Mouse (Mus musculus): Measurements from ENCODE around the gene Clybl. TPM values are rescaled to one million over a fixed set of nuclear protein-coding genes. Genes with fewer than 3 reads are reported as not detected.

Gene Clybl
- polyA plus RNA-seq, 1 experiment from 2014 or later: 35.6 TPM

DNA sequence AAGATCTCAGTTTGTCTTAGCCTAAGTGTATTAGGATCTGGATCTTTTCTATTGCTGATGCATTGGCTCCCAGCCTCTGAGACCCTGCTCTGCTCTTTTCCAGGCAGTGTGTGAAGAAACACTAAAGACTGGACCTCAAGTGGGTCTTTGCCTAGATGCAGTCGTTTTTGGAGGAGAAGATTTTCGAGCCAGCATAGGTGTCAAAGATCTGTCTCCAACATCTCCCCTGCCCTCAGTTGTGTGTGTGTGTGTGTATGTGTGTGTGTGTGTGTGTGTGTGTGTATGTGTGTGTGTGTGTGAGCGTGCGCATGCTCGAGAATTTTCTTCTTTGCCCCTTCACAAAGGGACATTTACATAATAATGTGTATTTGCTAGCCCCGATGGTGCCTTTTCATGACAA lies 196.2 kb downstream of the Clybl start:
- Histone ChIP-seq H3K27me3 (ENCODE audit: insufficient read depth, low read length) (0 out of 2 replicates have a peak, but pooled peaks cover 11% of the 10 kb centered on the region), H3K4me1 (ENCODE audit: insufficient read depth, low read length) (peaks cover 4% of the 10 kb centered on the region; the same call in 1 of the 2 replicates), H3K36me3 (ENCODE audit: insufficient read depth, low read length) (no peaks in the 10 kb centered on the region), H3K9me3 (ENCODE audit: low read length) (no peaks in the 10 kb centered on the region), H3K9ac (replicated peaks; ENCODE audit: low read length) (no peak overlapping the region), H3K4me2 (replicated peaks; ENCODE audit: low read depth, low read length) (no peak overlapping the region), H3K4me3 (ENCODE audit: low read length) (no peak overlapping the region), H3K27ac (ENCODE audit: low read length) (no peak overlapping the region)
- WGBS: 81% methylated on average over 6 of the region's 6 CpGs
- no peak for ATAC-seq (ENCODE audit: low FRiP score, low TSS enrichment)

DNA sequence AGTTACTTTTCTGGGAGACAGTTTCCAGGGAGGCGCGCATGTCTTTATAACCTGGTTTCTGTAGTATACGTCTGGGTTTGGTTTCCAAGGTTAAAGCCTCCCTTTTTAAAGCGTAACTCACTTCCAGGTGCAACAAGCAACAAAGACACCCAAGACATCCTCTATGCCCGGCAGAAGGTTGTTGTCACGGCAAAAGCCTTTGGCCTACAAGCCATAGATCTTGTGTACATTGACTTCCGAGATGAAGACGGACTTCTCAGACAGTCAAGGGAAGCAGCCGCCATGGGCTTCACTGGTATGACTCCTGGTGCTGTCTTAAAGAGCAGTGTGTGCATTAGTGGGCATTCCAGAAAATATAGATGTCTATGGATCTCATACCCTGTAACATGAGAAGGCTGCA lies 197.6 kb downstream of the Clybl start:
- WGBS: 49% methylated on average over 9 of the region's 9 CpGs
- no peaks in the 10 kb centered on the region for H3K9me3 ChIP-seq (ENCODE audit: low read length)
- no peaks in the 10 kb centered on the region for H3K36me3 ChIP-seq (ENCODE audit: insufficient read depth, low read length)
- no peak overlapping the region for H3K27ac ChIP-seq (ENCODE audit: low read length)
- no peak overlapping the region for H3K4me2 ChIP-seq (replicated peaks; ENCODE audit: low read depth, low read length)
- no peak overlapping the region for H3K9ac ChIP-seq (replicated peaks; ENCODE audit: low read length)
- H3K27me3 ChIP-seq (ENCODE audit: insufficient read depth, low read length): peaks cover 14% of the 10 kb centered on the region; the same call in 1 of the 2 replicates
- peaks cover 4% of the 10 kb centered on the region; the same call in 1 of the 2 replicates for H3K4me1 ChIP-seq (ENCODE audit: insufficient read depth, low read length)
- no peak for ATAC-seq (ENCODE audit: low FRiP score, low TSS enrichment)
- no peak overlapping the region for H3K4me3 ChIP-seq (ENCODE audit: low read length)

DNA sequence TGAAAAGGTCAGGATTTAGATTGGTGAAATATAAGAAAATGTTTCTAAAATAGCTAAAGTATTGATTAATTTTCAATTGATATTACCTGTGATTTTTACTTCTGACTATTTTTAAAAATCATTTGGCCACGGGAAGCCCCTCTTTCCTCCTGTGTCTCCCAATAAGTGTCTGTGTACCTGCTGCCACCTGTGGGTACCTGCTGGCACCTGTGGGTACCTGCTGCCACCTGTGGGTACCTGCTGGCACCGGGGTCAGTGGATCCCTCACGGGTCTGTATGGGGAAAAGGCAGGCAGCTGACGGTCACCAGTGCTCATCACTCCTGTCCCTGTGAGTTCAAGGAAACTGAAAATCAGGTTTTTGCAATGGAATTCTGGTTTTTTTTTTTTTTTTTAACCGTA lies 198.5 kb downstream of the Clybl start:
- Histone ChIP-seq H3K9ac (replicated peaks; ENCODE audit: low read length) (no peak overlapping the region), H3K4me1 (ENCODE audit: insufficient read depth, low read length) (no peaks in the 10 kb centered on the region), H3K4me2 (replicated peaks; ENCODE audit: low read depth, low read length) (no peak overlapping the region), H3K4me3 (ENCODE audit: low read length) (no peak overlapping the region), H3K27me3 (ENCODE audit: insufficient read depth, low read length) (peaks cover 15% of the 10 kb centered on the region; the same call in 1 of the 2 replicates), H3K36me3 (ENCODE audit: insufficient read depth, low read length) (no peaks in the 10 kb centered on the region), H3K27ac (ENCODE audit: low read length) (no peak overlapping the region), H3K9me3 (ENCODE audit: low read length) (no peaks in the 10 kb centered on the region)
- no peak for ATAC-seq (ENCODE audit: low FRiP score, low TSS enrichment)
- WGBS: 91% methylated on average over 5 of the region's 5 CpGs

DNA sequence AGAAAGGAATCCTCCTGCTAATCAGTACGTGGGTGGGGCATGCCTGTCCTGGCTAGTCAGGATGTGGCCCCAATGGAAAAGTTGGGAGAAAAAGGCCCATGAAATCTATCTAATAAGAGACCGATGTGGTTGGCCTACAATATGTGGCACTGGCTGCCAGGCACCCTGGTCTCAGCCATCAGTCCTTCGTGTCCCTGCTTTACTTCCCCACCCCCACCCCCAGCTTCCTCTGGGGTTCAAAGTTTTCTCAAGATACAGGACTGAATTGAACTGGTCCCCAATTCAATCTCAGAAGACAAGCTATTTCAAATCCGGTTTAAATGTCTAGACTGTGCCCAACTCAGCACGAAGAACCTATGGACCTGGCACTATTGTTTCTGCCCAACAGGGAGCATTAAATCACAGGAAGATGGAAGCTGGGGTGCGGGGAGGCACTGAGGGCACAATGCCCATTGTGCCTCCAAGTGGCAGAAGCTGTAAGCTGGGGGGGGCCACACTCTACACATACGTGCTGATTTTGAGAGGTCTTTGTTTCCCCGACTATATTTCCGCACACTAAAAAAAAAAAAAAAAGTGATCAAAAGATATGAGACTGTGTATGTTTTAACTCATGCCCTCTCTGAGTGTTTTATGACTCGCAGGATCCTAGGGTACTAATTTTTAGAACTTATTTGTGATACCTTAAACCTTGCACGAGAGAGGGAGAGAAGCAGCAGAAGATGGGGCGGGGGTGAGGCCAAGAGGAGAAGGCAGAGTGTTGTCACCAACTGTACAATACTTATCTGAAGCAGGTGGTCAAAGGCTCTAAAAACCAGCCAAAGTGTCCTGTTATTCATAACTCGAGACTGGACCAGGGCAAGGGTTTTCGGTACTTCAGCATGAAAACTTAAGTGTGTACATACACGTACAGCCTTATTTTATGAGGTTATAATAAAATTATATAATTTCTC lies 199.7 kb downstream of the Clybl start:
- no peak for ATAC-seq (ENCODE audit: low FRiP score, low TSS enrichment)
- Histone ChIP-seq H3K27ac (ENCODE audit: low read length) (no peak overlapping the region), H3K4me3 (ENCODE audit: low read length) (no peak overlapping the region), H3K9ac (replicated peaks; ENCODE audit: low read length) (no peak overlapping the region), H3K4me2 (replicated peaks; ENCODE audit: low read depth, low read length) (no peak overlapping the region), H3K36me3 (ENCODE audit: insufficient read depth, low read length) (no peaks in the 10 kb centered on the region), H3K9me3 (ENCODE audit: low read length) (no peaks in the 10 kb centered on the region), H3K4me1 (ENCODE audit: insufficient read depth, low read length) (no peaks in the 10 kb centered on the region), H3K27me3 (ENCODE audit: insufficient read depth, low read length) (peaks cover 16% of the 10 kb centered on the region)
- WGBS: 73% methylated on average over 15 of the region's 15 CpGs

DNA sequence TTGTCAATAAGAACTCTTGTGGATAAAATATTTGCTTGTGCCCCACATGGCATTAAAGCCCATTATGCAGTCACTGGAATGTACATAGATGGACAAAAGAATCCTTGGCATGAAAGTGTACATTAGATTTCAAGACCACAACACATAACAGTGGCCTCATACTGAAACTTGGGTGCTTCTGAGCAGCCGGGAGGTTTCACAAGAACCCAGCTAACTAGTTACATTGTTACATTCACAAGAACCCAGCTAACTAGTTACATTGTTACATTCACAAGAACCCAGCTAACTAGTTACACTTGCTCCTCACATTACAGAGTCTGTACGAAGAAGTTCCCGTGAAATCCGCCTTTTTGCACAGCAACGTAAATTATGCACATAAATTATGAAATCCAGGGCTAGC lies 200.8 kb downstream of the Clybl start:
- 57% methylated on average over 5 of the region's 5 CpGs for WGBS
- Histone ChIP-seq H3K9me3 (ENCODE audit: low read length) (no peaks in the 10 kb centered on the region), H3K36me3 (ENCODE audit: insufficient read depth, low read length) (no peaks in the 10 kb centered on the region), H3K27me3 (ENCODE audit: insufficient read depth, low read length) (peaks cover 17% of the 10 kb centered on the region), H3K4me3 (ENCODE audit: low read length) (no peak overlapping the region), H3K9ac (replicated peaks; ENCODE audit: low read length) (no peak overlapping the region), H3K4me2 (replicated peaks; ENCODE audit: low read depth, low read length) (no peak overlapping the region), H3K27ac (ENCODE audit: low read length) (no peak overlapping the region), H3K4me1 (ENCODE audit: insufficient read depth, low read length) (no peaks in the 10 kb centered on the region)
- ATAC-seq (ENCODE audit: low FRiP score, low TSS enrichment): no peak

DNA sequence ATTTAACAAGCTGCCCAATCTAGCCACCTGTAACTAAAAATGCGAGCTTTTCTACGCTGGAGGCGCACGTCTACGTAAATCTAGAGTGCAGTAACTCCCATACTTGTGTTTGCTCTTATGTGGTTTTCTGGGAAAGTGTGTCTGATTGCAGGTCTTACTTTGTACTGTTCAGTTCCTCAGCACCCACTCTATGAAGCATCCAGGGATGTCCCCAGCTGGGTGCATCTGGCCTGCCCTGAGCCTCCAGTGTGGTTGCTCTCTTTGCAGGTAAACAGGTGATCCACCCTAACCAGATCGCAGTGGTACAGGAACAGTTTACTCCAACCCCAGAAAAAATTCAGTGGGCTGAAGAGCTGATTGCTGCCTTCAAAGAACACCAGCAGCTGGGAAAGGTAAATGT lies 202.4 kb downstream of the Clybl start:
- H3K4me3 ChIP-seq (ENCODE audit: low read length): no peak overlapping the region
- 69% methylated on average over 6 of the region's 6 CpGs for WGBS
- H3K27ac ChIP-seq (ENCODE audit: low read length): no peak overlapping the region
- H3K9me3 ChIP-seq (ENCODE audit: low read length): no peaks in the 10 kb centered on the region
- H3K27me3 ChIP-seq (ENCODE audit: insufficient read depth, low read length): peaks cover 12% of the 10 kb centered on the region
- ATAC-seq (ENCODE audit: low FRiP score, low TSS enrichment): no peak
- H3K4me1 ChIP-seq (ENCODE audit: insufficient read depth, low read length): no peaks in the 10 kb centered on the region
- no peaks in the 10 kb centered on the region for H3K36me3 ChIP-seq (ENCODE audit: insufficient read depth, low read length)
- H3K9ac ChIP-seq (replicated peaks; ENCODE audit: low read length): no peak overlapping the region
- no peak overlapping the region for H3K4me2 ChIP-seq (replicated peaks; ENCODE audit: low read depth, low read length)

DNA sequence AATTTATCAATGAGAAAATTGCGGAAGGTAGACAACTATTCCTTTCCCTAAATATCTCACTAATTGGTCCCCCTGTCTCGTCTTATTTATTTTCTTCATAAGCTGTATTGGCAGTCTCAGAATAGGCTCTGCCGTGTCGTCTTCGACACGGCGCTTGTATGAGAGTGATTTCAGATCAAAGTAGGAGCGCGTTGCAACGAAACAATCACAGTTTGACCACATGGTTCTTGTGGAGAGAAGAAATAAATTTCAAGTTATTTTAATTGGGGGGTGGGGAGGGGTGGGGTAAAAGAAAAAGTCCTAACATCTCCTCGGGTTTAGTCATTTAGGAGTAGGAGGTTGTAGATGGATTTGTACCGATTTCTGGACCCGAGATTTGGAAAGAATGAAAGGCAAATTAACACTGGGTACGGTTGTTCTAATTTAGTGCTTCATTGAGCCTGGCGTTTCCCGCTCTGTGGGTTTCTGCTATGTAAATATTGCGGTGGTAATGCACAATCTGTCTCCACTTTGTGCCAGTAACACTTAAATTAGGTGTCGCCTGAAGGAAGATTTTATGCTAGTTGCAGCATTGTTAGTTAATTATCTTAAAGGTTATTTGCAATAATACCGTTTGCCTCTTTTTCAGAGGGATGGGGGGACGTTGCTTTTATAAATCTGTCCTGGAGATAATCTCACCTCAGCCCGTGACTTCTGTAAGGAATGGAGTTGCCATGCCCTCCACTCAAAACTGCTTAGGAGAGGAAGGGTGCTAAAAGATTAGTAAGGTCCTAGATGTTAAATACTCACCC lies 203.1 kb downstream of the Clybl start:
- no peaks in the 10 kb centered on the region for H3K4me1 ChIP-seq (ENCODE audit: insufficient read depth, low read length)
- WGBS: 38% methylated on average over 21 of the region's 21 CpGs
- H3K27ac ChIP-seq (ENCODE audit: low read length): no peak overlapping the region
- peak overlapping the region; percentile 24; the same call in 1 of the 2 replicates for H3K4me2 ChIP-seq (replicated peaks; ENCODE audit: low read depth, low read length)
- H3K9ac ChIP-seq (replicated peaks; ENCODE audit: low read length): no peak overlapping the region
- peaks cover 13% of the 10 kb centered on the region for H3K27me3 ChIP-seq (ENCODE audit: insufficient read depth, low read length)
- H3K4me3 ChIP-seq (ENCODE audit: low read length): no peak overlapping the region
- H3K36me3 ChIP-seq (ENCODE audit: insufficient read depth, low read length): no peaks in the 10 kb centered on the region
- ATAC-seq (ENCODE audit: low FRiP score, low TSS enrichment): no peak
- H3K9me3 ChIP-seq (ENCODE audit: low read length): no peaks in the 10 kb centered on the region

DNA sequence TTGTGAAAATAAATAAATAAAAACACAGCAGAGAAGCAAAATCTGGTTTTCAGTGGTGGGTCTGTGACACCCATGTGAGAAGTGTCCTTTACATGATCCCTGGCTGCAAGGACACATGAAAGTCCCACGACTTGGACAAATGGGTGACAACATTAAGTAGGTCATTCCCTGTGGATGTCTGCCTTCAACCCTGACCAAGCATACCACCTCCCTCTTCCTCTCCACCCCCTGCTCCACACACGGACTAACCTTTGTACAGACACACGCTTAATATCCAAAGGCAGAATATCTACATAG lies 203.7 kb downstream of the Clybl start:
- 66% methylated on average over 3 of the region's 3 CpGs for WGBS

DNA sequence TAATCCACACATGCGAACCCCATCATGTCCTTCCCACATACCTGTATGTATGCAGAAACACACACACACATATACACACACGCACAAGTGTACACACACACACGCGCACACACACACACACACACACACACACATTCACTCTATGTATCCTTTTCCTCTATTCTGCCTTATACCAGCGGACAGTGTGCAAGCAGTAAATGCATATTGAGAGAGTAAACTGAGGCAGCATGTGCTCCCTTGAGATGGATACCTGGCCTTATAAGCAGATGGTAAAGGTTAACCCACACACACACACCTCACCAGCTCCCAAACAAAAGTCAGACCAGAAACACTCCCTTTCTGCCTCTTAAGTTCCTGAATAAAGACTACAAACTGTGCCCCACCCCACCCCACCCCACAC lies 204.3 kb downstream of the Clybl start:
- Histone ChIP-seq H3K4me3 (ENCODE audit: low read length) (no peak overlapping the region), H3K4me1 (ENCODE audit: insufficient read depth, low read length) (no peaks in the 10 kb centered on the region), H3K27ac (ENCODE audit: low read length) (no peak overlapping the region), H3K9ac (replicated peaks; ENCODE audit: low read length) (no peak overlapping the region), H3K4me2 (replicated peaks; ENCODE audit: low read depth, low read length) (no peak overlapping the region), H3K27me3 (ENCODE audit: insufficient read depth, low read length) (peaks cover 17% of the 10 kb centered on the region), H3K36me3 (ENCODE audit: insufficient read depth, low read length) (no peaks in the 10 kb centered on the region), H3K9me3 (ENCODE audit: low read length) (no peaks in the 10 kb centered on the region)
- no peak for ATAC-seq (ENCODE audit: low FRiP score, low TSS enrichment)
- WGBS: 85% methylated on average over 5 of the region's 5 CpGs

More for the DNA sequence above, 203.7 kb downstream of the Clybl start:
- Histone ChIP-seq H3K27ac (ENCODE audit: low read length) (no peak overlapping the region), H3K4me1 (ENCODE audit: insufficient read depth, low read length) (no peaks in the 10 kb centered on the region), H3K4me2 (replicated peaks; ENCODE audit: low read depth, low read length) (no peak overlapping the region), H3K36me3 (ENCODE audit: insufficient read depth, low read length) (no peaks in the 10 kb centered on the region), H3K4me3 (ENCODE audit: low read length) (no peak overlapping the region), H3K9me3 (ENCODE audit: low read length) (no peaks in the 10 kb centered on the region), H3K27me3 (ENCODE audit: insufficient read depth, low read length) (peaks cover 17% of the 10 kb centered on the region), H3K9ac (replicated peaks; ENCODE audit: low read length) (no peak overlapping the region)
- no peak for ATAC-seq (ENCODE audit: low FRiP score, low TSS enrichment)
